Mouse (Mus musculus): ENCODE results near the gene Susd1.

Susd1 gene

GRCm38 (mm10) chr4:59349425-59350185 is 88.8 kb downstream of the Susd1 start:
- no peak for DNase-seq (ENCODE audit: extremely low read depth, low read depth, low spot score)

GRCm38 (mm10) chr4:59340714-59341113 is 97.7 kb downstream of the Susd1 start:
- DNase-seq (ENCODE audit: extremely low read depth, low read depth, low spot score) = no peak

DNA sequence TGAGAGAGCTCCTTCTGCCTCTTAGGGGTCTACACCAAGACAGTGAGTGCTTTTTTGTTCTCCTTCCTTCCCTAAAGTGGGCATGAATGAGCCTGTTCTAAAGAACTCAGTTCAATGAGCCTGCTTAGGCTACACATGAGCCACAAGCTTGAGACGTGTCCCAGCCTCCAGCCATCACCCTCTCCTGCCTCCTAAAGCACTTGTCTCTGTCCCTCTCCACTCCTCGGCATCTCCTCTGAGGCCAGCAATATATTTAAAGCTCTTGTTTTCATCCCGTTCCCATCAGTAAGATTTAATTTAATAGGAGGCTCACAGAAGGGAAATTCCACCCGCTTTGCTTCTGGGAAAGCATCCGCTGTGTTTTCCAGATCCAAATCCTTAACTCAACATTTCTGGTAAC is 98.4 kb downstream of the Susd1 start:
- DNase-seq (ENCODE audit: extremely low read depth, low read depth, low spot score) = no peak

DNA sequence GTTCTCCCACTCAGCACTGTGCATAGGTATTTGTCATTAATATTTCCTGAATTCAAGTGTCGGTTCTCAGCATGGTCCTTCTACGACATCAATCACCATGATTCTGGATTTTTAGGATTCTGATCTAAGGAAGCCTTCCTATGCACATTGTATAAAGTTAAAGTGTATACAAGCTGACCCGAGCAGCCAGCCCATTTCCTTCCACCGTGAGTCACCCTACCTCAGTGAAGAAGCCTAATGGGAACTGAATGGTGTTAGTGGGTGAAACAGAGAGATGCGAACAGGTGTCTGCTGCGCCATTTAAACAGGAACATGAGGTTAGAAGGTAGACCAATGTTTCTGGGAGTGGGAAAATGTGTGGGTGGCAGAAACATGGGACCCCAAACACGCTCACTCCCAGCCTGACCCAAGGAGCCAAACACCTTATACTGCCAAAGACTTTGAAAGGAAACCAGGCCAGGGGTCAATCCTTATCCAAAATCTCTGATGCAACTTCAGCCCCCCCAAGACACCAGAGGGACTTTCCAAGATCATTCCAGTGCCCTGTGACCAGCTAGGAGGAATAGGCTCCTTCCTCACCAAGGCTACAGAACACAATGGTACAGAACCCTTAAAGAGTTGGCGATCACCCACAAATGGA is 99.4 kb downstream of the Susd1 start:
- DNase-seq (ENCODE audit: extremely low read depth, low read depth, low spot score) = no peak

DNA sequence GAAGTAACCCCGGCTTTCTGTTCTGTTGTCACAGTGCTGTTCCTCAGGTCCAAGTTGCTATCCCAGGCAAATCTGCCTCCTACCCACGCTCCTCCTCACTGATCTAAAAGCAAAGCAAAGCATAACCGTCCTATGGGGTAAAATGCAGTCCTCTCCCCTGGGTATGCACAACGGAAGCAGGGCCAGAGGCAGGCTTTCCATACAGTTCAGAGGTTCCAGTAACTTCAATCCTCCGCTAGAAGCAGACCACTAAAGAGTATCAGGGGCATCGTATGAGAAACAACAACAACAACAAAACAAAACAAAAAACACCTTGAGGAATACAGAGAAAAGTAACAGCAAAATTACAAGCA is 100.9 kb downstream of the Susd1 start:
- no peak for DNase-seq (ENCODE audit: extremely low read depth, low read depth, low spot score)

- no peak for DNase-seq (ENCODE audit: extremely low read depth, low read depth, low spot score)
These were observed 101.4 kb downstream of the Susd1 start for GRCm38 (mm10) chr4:59336846-59337532.

DNA sequence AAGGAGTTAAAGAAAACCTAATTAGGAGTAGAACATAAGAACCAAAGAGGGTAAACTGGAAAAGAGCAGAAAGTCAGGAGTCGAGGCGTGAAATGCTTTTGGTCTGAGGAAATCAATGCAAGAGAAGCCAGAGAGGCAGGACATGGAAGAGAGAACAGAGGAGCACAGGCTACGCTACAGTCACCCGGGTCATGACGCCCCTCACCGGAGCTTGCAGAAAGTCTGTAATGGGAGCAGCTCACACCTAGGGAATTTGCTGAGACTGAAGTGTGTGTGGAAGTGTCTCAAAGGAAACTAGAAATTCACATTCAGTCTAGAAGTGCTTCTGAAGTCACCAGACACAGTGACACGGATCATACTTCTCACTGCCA is 102.0 kb downstream of the Susd1 start:
- no peak for DNase-seq (ENCODE audit: extremely low read depth, low read depth, low spot score)

- DNase-seq (ENCODE audit: extremely low read depth, low read depth, low spot score) = no peak
These were observed 102.6 kb downstream of the Susd1 start for GRCm38 (mm10) chr4:59335616-59336438.

DNA sequence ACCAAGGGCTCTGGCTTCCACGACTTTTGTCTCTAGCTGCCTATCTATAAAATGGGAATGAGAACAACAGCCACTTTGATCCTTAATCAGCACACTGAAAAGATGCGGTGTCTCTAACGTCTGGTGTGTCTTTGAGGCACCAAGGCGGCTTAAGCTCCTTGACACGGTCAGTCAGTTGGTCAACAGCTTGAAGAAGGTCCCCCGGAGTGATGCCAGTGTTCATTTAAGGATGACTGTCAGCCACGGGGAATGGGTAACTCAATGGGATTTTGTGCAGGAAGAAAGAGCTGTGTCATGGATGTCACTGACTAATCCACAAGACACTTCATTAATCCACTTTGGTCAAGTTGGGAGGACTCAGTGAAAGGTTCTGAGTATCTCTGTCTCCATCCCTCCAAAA is 103.3 kb downstream of the Susd1 start:
- DNase-seq (ENCODE audit: extremely low read depth, low read depth, low spot score) = no peak

- no peak for DNase-seq (ENCODE audit: extremely low read depth, low read depth, low spot score)
These were observed 104.2 kb downstream of the Susd1 start for GRCm38 (mm10) chr4:59334236-59334635.

- DNase-seq (ENCODE audit: extremely low read depth, low read depth, low spot score) = no peak
These were observed 105.0 kb downstream of the Susd1 start for GRCm38 (mm10) chr4:59333424-59333895.

- no peak for DNase-seq (ENCODE audit: extremely low read depth, low read depth, low spot score)
These were observed 105.6 kb downstream of the Susd1 start for GRCm38 (mm10) chr4:59332691-59333423.

DNA sequence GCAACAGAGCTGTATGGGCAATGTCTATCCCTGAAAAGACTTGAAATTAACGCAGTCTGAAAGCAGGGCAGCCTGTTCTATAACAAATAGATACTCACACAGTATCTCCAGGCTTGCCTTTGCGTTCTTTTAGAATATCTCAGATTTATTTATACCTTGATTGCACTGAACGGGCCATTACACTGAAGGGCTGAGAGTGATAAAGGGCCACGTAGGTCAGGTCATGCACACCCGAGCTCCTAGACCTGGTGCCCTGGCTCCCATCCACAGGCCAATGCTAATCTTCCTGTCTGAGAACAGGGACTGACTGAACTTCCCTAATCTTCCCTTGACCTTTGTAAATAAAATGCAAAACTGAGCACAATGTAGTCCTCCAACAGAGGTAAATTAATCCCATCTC is 106.3 kb downstream of the Susd1 start:
- no peak for DNase-seq (ENCODE audit: extremely low read depth, low read depth, low spot score)

- DNase-seq (ENCODE audit: extremely low read depth, low read depth, low spot score) = peak; percentile 91
These were observed 106.8 kb downstream of the Susd1 start for GRCm38 (mm10) chr4:59331633-59332032.

DNA sequence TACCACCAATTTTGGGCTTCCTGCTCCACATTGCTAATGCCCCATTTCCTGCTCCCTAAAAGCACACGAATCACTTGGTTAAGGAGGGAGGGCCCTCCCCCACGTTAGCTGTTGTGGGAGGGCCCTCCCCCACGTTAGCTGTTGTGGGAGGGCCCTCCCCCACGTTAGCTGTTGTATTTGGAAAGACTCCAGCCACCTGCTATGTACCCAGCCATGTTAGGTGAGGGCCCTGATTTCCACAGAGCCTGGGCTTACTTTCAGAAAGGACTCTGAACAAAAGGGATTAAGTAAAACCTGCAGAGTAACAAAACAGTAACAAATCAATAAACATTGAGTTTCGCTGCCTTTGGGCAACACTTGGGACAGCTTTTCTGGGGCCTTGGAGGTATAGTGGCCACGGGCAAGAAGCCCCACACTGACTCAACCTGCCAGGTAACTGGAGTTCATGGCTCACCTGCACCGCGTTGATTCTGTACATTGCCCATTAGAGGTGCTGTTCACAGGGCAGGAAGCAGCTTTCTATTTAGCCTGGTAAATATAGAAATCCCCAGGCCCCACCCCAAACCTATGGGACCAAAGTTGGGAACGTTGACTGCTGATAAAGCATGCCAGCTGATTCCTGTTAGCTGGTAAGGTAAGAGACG is 107.3 kb downstream of the Susd1 start:
- DNase-seq (ENCODE audit: extremely low read depth, low read depth, low spot score) = peak; percentile 37

DNA sequence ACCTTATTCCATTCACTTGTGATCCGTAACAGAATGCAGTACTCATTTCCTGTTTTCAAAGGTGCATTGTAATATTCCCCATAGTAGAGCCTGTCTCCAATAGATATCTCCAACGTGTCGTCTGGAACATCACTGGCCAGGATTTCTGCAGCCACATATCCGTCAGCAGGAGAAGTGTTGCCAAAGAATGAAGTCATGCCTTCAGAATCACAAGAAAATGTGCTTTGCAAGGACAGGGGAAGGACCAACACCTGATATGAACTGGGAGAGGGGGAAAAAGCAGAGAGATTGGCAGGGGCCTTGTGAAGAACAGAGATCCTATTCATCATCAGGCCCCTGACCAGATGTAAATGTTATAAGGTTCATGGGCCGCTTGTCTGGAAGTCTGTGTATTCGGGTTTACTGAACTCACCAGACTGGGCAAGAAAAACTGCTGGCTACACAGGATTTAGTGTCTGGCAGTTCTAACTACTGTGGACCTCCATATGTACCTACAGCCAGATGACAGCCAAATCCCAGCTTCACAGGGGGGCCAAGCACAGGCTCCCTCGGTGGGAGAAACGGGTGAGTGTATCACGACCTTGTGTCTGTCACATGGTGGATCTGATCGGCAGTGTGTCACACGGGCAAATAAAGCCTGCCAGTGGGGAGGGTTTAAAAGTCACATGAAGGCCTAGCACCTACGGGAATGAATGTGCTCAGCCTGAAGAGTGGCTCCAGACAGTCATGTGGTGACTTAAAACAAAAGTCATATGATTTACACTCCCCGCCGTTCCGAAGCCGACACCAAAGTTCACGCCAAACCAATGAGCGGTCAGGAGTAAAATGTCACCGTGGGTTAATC is 108.8 kb downstream of the Susd1 start:
- DNase-seq (ENCODE audit: extremely low read depth, low read depth, low spot score) = no peak

DNA sequence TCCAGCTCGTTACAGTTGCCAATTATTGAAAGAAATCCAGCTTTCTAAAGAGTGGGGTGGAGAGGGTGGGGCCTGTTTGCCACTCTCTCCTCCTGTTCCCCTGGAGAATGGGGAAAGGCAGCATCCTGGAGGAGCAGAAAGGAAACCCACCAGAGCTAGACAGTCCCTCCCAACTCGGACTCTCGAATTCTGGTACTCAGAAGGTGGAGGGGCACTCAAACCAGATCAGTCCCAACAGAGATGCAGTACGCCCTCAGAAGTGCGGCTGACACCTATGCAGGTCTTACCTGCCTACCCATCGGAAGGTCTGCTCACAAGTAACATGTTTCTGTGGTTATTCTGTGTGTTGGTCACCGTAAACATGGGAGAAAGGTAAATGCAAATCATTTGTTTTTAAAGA is 109.6 kb downstream of the Susd1 start:
- no peak for DNase-seq (ENCODE audit: extremely low read depth, low read depth, low spot score)

GRCm38 (mm10) chr4:59327986-59328385 is 110.4 kb downstream of the Susd1 start:
- DNase-seq (ENCODE audit: extremely low read depth, low read depth, low spot score) = no peak
